Mouse (Mus musculus) midbrain, embryonic 14.5 days (tissue): ENCODE results near the gene Rilpl1. TPM values are rescaled to one million over a fixed set of nuclear protein-coding genes. Genes with fewer than 3 reads are reported as not detected.
A peak's percentile ranks its signal among the peaks of the same experiment; 100 is the strongest.

ENCODE experiments used
- ATAC-seq: fragments of 200-750 bp; cut with Nextera tagmentation; 2 replicates; pipeline ENCODE4 v1.8.0; 2017; ENCODE audit warnings: moderate number of reproducible peaks, moderate library complexity; ENCODE audit not compliant: low FRiP score, low TSS enrichment
- DNase-seq: peaks from one replicate; pipeline ENCODE4 v3.0.0-alpha.2; 2015
- H3K27ac ChIP-seq: fragments of 300-500 bp; sonication (generic); replicated peaks from 2 replicates; pipeline ENCODE4 v1.5.1; 2014; ENCODE audit warnings: mild to moderate bottlenecking, low read depth, low read length, moderate library complexity
- H3K27me3 ChIP-seq: fragments of 300-500 bp; sonication (generic); 2 replicates; pipeline ENCODE4 v1.6.1; 2014; ENCODE audit warnings: low read length, control low read depth, mixed read lengths; ENCODE audit not compliant: control insufficient read depth, insufficient read depth
- H3K36me3 ChIP-seq: fragments of 300-500 bp; sonication (generic); 2 replicates; pipeline ENCODE4 v1.6.1; 2014; ENCODE audit warnings: low read length, control low read depth; ENCODE audit not compliant: control insufficient read depth, insufficient read depth
- H3K4me1 ChIP-seq: fragments of 300-500 bp; sonication (generic); 2 replicates; pipeline ENCODE4 v1.6.1; 2014; ENCODE audit warnings: mild to moderate bottlenecking, antibody characterized with exemption, low read length, control low read depth; ENCODE audit not compliant: control insufficient read depth, insufficient read depth
- H3K4me2 ChIP-seq: fragments of 300-500 bp; sonication (generic); 2 replicates; pipeline ENCODE4 v1.6.1; 2014; ENCODE audit warnings: mild to moderate bottlenecking, low read length, moderate library complexity
- H3K4me3 ChIP-seq: fragments of 300-500 bp; sonication (generic); replicated peaks from 2 replicates; pipeline ENCODE4 v1.5.1; 2014; ENCODE audit warnings: low read depth, low read length
- H3K9ac ChIP-seq: fragments of 300-500 bp; sonication (generic); replicated peaks from 2 replicates; pipeline ENCODE4 v1.6.1; 2014; ENCODE audit warnings: mild to moderate bottlenecking, low read length, moderate library complexity
- H3K9me3 ChIP-seq: fragments of 300-500 bp; sonication (generic); 2 replicates; pipeline ENCODE4 v1.6.1; 2016; ENCODE audit warnings: low read length, control low read depth, mixed read lengths; ENCODE audit not compliant: control insufficient read depth
- WGBS: fragments of 180-500 bp; shearing (Covaris S2); extraction: QIAGEN DNeasy Blood & Tissue Kit; methylation state at CpG from one replicate; pipeline ENCODE4 v1.1.7; 2014; 5-methylcytosine and 5-hydroxymethylcytosine counted together
- polyA plus RNA-seq: library from polyadenylated mRNA; unstranded; fragments of >200 nt; fragmentation: Nextera tagmentation; extraction: Ambion mirVana; gene quantifications from 2 replicates; pipeline ENCODE4 v1.2.1, GENCODE M21; 2014

Gene Rilpl1
- polyA plus RNA-seq, 1 experiment from 2014 or later, result 9.9 TPM

DNA sequence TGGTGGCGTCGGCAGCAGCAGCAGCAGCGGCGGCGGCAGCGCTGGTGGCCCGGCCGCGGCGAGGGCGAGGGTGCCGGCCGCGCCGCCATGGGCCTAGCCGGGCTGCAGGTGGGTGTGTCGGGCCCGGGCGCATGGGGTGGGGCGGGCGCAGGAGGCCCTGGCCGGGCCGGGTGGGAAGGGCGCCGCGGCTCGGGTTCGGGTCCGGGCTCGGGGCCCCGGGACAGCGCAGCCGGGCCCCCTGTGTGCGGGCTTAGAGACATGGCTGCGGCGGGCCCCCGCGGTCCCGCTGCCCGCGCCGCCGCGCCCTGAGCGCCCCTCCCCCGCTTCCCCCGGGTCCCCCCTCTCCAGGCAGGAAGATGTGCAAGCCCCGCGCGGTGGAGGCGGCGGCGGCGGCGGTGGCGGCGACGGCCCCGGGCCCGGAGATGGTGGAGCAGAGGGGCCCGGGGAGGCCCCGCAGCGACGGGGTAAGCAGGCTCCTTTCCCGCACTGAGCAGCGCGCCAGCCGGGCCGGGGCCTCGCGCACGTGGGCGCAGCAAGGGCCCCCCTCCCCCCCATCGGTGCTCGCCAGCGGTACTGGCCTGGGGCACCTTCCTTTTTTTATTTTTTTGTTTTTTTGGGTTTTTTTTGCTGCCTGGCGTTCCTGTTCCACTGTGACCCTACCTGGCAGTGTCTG lies 85.4 kb downstream of the Rilpl1 start:
- peaks cover 15% of the 10 kb centered on the region for H3K4me1 ChIP-seq
- peak overlapping the region; percentile 80 for H3K27ac ChIP-seq
- WGBS, result under 1% methylated on average over 67 of the region's 77 CpGs
- peak; percentile 63 for DNase-seq
- H3K9me3 ChIP-seq, result no peaks in the 10 kb centered on the region
- peak overlapping the region; percentile 81 for H3K4me3 ChIP-seq
- peak overlapping the region; percentile 87 for H3K4me2 ChIP-seq
- H3K36me3 ChIP-seq, result peaks cover 37% of the 10 kb centered on the region
- H3K27me3 ChIP-seq, result no peaks in the 10 kb centered on the region
- H3K9ac ChIP-seq, result peak overlapping the region; percentile 88
- peak; percentile 71 for ATAC-seq

DNA sequence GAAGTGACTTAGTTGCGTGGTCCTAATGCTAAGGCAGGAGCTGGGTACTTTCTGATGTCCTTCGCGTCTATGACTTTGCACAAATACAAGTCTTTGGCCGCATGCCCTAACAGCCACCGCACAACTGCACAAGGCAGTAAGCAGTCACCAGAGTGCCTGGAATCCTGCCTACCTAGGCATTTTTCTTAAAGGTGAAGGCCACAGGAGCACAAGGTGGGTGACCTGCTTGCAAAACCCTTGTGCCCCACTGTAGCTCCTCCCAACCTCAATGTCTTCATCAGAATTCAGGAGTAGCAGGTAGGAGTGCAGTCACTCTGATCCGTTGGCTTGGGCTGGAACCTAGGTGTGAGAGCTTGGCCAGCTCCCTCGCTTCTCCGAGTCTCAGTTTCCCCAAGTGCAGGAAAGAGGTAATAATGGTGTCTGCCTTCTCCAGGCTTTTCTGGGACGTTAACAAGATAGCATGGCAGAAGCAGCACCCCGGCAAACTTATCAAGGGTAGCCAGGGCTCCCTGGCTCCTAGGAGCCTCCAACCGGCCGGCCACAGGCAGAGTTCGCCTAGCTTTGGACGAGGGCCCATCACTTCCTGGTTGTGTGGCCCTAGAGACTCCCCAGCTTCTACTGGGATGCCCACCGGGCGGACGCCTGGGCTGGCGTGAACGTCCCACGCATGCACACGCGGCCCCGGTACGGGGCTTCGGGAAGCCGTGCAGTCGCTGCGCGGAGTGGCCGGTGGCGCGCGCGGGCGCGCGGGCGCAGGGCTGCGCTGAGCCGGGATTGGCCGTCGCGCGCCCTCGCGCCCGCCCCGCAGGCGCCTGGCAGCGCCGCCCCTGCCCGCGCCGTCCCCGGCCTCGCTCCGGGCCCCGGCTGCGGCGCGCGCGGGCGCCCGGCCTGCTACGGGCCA lies 86.3 kb downstream of the Rilpl1 start:
- Histone ChIP-seq H3K4me2 (peak overlapping the region; percentile 87), H3K4me3 (peak overlapping the region; percentile 81), H3K4me1 (peaks cover 18% of the 10 kb centered on the region), H3K27me3 (no peaks in the 10 kb centered on the region), H3K36me3 (peaks cover 28% of the 10 kb centered on the region), H3K9me3 (no peaks in the 10 kb centered on the region), H3K27ac (peak overlapping the region; percentile 80), H3K9ac (peak overlapping the region; percentile 88)
- 7% methylated on average over 42 of the region's 66 CpGs for WGBS
- peak; percentile 94 for DNase-seq
- peak; percentile 92 for ATAC-seq

DNA sequence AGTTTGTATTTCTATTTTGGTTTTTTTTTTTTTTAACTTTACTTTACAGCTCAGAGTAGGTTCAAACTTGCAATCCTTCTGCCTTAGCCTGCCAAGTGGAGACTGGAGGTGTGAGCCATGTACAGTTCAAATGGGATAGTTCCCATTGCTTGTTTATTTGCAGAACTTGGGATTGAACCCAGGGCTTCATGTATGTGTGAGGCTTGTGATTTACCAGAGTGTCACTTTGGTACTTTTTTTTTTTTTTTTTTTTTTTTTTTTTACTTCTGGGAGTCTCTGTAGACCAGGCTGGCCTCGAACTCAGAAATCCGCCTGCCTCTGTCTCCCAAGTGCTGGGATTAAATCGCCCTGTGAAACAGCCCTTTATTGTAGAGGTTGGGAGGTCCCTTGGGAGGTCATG lies 87.0 kb downstream of the Rilpl1 start:
- no peak overlapping the region for H3K4me3 ChIP-seq

More for the DNA sequence above, 87.0 kb downstream of the Rilpl1 start:
- DNase-seq (no peak), ATAC-seq (no peak)
- Histone ChIP-seq H3K4me2 (no peak overlapping the region), H3K27ac (no peak overlapping the region), H3K4me1 (peaks cover 18% of the 10 kb centered on the region), H3K36me3 (peaks cover 22% of the 10 kb centered on the region), H3K9me3 (no peaks in the 10 kb centered on the region), H3K9ac (no peak overlapping the region), H3K27me3 (no peaks in the 10 kb centered on the region)
- WGBS, result 71% methylated on average over 3 of the region's 3 CpGs

Other genes with a start within 250 kb of the Rilpl1 start
- 11.7 and 16.8 TPM in 2 replicates for gene Mphosph9, start 203.4 kb downstream of the Rilpl1 start, polyA plus RNA-seq
- 9.1 and 10.6 TPM in 2 replicates for gene 2810006K23Rik, start 203.3 kb downstream of the Rilpl1 start, polyA plus RNA-seq
- gene Cdk2ap1, start 168.3 kb downstream of the Rilpl1 start, polyA plus RNA-seq, result 72.3 and 76.7 TPM in 2 replicates
- 70.2 and 114 TPM in 2 replicates for gene Sbno1, start 105.4 kb downstream of the Rilpl1 start, polyA plus RNA-seq
- 20.9 and 23.2 TPM in 2 replicates for gene Kmt5a, start 91.5 kb downstream of the Rilpl1 start, polyA plus RNA-seq
- 23.1 and 24.5 TPM in 2 replicates for gene Rilpl2, start 53.0 kb downstream of the Rilpl1 start, polyA plus RNA-seq
- 8.9 and 10.6 TPM in 2 replicates for gene Snrnp35, start 48.3 kb downstream of the Rilpl1 start, polyA plus RNA-seq
- 327 and 369 TPM in 2 replicates for gene Tmed2, start 9.3 kb upstream of the Rilpl1 start, polyA plus RNA-seq
- 21.9 and 22.1 TPM in 2 replicates for gene Ddx55, start 21.5 kb upstream of the Rilpl1 start, polyA plus RNA-seq
- 71.8 and 73.4 TPM in 2 replicates for gene Eif2b1, start 47.7 kb upstream of the Rilpl1 start, polyA plus RNA-seq
- gene Gtf2h3, start 47.7 kb upstream of the Rilpl1 start, polyA plus RNA-seq, result 51.1 and 59.7 TPM in 2 replicates
- 32.9 and 41.1 TPM in 2 replicates for gene Atp6v0a2, start 97.2 kb upstream of the Rilpl1 start, polyA plus RNA-seq
- 0.18 and 0.26 TPM in 2 replicates for gene Dnah10, start 193.7 kb upstream of the Rilpl1 start, polyA plus RNA-seq